Mouse (Mus musculus): ENCODE data around the gene Tfcp2. TPM values are rescaled to one million over a fixed set of nuclear protein-coding genes. Genes with fewer than 3 reads are reported as not detected.
"Not testable (repeated sequence)": the region's sequence is repeated elsewhere in the genome, so short reads cannot be mapped to it uniquely, and the experiment has no call there.

The Tfcp2 gene
- total RNA-seq, 2 experiments from 2014 or later, result 28.4 to 29.2 TPM

- intact Hi-C loops (cut with DNase I), result no loop called here
- no peak for DNase-seq (ENCODE audit: low spot score in 2 of 2)
Observed at GRCm38 (mm10) chr15:100569239-100569638, 17.4 kb upstream of the Tfcp2 start.

GRCm38 (mm10) chr15:100566531-100566930, 14.7 kb upstream of the Tfcp2 start:
- intact Hi-C loops (cut with DNase I), result no loop called here
- no peak for DNase-seq (ENCODE audit: low spot score in 2 of 2)

DNA sequence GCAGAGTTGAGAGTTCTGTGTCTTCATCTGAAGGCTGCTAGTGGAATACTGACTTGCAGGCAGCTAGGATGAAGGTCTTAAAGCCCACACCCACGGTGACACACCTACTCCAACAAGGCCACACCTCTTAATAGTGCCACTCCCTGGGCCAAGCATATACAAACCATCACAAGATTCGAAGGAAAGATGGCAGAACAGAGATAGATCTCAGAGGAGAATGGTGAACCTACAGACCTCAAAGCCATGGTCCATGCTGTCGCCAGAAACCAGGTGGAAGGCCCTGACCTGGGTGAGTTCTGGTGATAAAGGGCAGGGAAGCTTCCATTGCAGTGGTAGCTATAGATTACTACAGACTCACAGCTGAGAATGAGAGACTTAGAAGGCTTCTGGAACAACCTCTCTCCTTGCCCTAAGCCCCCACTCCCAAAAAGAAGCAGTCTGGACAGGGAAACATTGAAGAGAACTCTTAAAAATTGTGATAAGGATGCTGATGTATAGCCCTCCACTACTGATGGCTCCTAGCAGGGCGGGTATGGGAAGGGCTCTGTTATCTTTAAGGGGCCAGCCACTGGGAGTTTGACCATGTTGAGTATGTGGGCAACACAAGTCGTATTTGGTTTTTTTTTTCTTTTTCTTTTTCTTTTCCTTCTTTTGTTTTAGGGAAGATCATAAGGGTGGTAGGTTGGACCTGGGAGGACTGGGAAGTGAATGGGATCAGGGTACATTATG, 6.1 kb upstream of the Tfcp2 start:
- no peak for DNase-seq (ENCODE audit: low spot score in 2 of 2)
- intact Hi-C loops (cut with DNase I), result loop anchor here (10.0 kb wide), 1 partner anchor 127 kb away; the partner anchor contains the start of gene Cela1

GRCm38 (mm10) chr15:100556378-100556777, 4.6 kb upstream of the Tfcp2 start:
- intact Hi-C loops (cut with DNase I), result loop anchor here (10.0 kb wide), 1 partner anchor 128 kb away; the partner anchor contains the start of gene Cela1
- DNase-seq (ENCODE audit: low spot score in 2 of 2), result no peak

DNA sequence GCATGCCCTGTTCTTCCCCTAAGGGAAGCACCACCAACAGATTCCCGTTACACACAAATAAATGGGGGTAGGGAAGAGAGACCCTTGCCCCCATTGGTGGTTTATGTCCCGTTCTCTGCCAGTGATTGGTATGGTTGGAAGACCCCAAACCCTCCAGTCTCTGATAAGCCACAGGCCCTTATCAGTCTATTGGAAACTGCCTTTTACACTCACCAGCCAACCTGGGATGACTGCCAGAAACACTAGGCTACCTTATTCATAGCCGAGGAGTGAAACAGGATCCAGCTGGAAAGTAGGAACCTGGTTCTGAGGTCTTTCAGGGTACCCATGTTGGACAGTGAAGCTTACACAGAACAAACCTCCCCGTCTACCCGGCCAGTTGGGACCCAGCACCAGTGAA, 4.2 kb upstream of the Tfcp2 start:
- intact Hi-C loops (cut with DNase I), result loop anchor here (10.0 kb wide), 1 partner anchor 129 kb away; the partner anchor contains the start of gene Cela1
- no peak for DNase-seq (ENCODE audit: low spot score in 2 of 2)

DNA sequence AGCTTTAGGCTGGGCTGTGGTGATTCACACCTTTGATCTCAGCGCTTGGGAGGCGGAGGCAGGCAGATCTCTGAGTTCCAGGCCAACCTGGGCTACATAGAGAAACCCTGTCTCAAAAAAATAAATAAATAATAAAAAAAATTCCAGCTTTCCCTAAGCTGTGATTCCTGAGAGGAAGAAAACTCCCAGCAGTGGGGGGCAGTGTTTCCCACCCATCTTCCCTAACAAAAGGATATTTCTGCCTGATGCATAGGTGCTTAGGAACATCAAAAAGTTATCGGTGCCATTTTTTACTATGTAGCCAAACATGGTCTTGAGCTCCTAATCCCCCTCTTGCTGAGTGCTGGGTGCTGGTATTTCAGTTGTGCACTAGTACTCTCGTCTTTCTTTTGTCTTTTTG, 1.5 kb downstream of the Tfcp2 start:
- intact Hi-C loops (cut with DNase I), result loop anchor here (5.0 to 10.0 kb wide), 3 partner anchors 47 to 135 kb away; partner anchors contain the start of genes Cela1, Dazap2 and Pou6f1
- DNase-seq (ENCODE audit: low spot score in 2 of 2), result no peak

GRCm38 (mm10) chr15:100543651-100544030, 8.2 kb downstream of the Tfcp2 start:
- DNase-seq (ENCODE audit: low spot score in 2 of 2); intact Hi-C loops (cut with DNase I): not testable (repeated sequence)

GRCm38 (mm10) chr15:100542876-100543650, 8.7 kb downstream of the Tfcp2 start:
- DNase-seq (ENCODE audit: low spot score in 2 of 2); intact Hi-C loops (cut with DNase I): not testable (repeated sequence)

DNA sequence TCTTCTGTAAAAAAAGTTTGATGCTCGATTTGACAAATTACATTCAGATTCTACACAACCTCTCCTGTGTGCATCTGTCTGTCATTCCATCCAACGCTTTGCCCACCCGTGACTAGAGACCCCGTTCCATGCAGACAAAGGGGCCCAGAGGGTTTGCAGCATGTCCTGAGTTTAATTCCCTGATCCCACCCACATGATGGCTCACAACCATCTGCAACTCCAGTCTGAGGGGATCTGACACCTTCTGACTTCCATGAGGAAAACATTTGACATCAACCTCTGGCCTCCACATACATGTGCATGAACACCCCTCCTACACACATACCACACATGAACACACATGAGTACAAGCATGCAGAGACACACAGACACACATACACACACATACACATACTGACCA, 10.4 kb downstream of the Tfcp2 start:
- DNase-seq (ENCODE audit: low spot score in 2 of 2), result no peak
- intact Hi-C loops (cut with DNase I), result no loop called here

GRCm38 (mm10) chr15:100541001-100541400, 10.8 kb downstream of the Tfcp2 start:
- intact Hi-C loops (cut with DNase I); DNase-seq (ENCODE audit: low spot score in 2 of 2): not testable (repeated sequence)

DNA sequence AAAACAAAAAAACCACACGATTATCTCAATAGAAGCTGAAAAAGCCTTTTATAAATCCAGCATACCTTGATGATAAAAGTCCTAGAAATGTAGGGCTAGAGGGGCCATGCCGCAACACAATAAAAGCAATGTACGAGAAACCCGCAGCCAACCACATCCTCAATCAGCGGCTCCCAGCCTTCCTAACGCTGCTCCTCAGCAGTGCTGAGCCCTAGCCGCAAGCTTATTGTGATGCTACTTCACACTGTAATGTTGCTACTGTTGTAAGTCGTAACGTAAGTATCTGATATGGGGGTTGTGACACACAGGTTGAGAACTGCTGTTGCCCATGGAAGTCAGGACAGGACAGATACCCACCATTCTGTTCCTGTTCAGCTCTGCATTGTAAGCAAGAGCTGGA, 12.4 kb downstream of the Tfcp2 start:
- intact Hi-C loops (cut with DNase I), result no loop called here
- no peak for DNase-seq (ENCODE audit: low spot score in 2 of 2)

GRCm38 (mm10) chr15:100537913-100538312, 13.9 kb downstream of the Tfcp2 start:
- DNase-seq (ENCODE audit: low spot score in 2 of 2), result peak; percentile 22 to 46
- intact Hi-C loops (cut with DNase I), result no loop called here

DNA sequence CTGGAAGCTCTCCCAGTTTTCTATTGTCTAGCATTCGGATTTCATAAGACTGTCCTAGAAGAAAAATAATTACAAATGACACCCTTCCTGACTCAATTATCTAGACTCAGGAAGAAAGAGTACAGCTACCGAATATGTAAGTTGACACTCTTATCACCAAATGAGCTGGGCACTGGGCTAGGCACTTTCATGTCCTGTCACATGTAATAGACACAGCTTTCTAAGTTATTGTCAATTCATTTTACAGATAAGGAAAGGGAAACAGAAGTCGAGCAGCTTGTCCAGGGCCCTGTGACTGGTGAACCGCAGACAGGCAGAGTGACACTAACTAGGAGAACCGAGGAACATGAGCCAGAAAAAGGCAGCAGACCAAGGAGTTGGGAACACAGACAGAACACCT, 23.9 kb downstream of the Tfcp2 start:
- DNase-seq (ENCODE audit: low spot score in 2 of 2), result no peak
- intact Hi-C loops (cut with DNase I), result no loop called here

GRCm38 (mm10) chr15:100525405-100525804, 26.4 kb downstream of the Tfcp2 start:
- intact Hi-C loops (cut with DNase I), result no loop called here
- DNase-seq (ENCODE audit: low spot score in 2 of 2), result no peak

DNA sequence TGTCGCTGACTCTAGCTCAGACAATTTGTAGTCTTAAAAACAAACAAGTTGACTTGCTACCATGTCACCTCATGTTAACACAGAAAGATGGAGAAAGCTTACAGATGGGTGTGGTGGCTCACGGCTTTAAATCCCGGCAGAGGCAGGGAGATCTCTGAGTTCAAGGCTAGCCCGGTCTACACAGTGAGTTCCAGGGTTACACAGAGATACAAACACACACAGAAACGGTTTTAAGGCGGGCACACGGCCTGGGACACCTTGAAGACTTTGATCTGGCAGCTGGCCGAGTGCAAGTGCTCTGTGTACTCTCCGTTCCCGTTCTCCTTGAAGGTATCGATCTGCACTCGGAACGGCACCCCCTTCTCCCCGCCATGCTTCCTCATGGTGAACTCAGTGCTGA, 31.5 kb downstream of the Tfcp2 start:
- no peak for DNase-seq (ENCODE audit: low spot score in 2 of 2)
- intact Hi-C loops (cut with DNase I), result no loop called here

- intact Hi-C loops (cut with DNase I), result no loop called here
- no peak for DNase-seq (ENCODE audit: low spot score in 2 of 2)
Observed at GRCm38 (mm10) chr15:100515121-100515520, 36.7 kb downstream of the Tfcp2 start.

GRCm38 (mm10) chr15:100513387-100513786, 38.4 kb downstream of the Tfcp2 start:
- DNase-seq (ENCODE audit: low spot score in 2 of 2), result no peak
- intact Hi-C loops (cut with DNase I), result no loop called here

GRCm38 (mm10) chr15:100510072-100510471, 41.7 kb downstream of the Tfcp2 start:
- intact Hi-C loops (cut with DNase I), result no loop called here
- no peak for DNase-seq (ENCODE audit: low spot score in 2 of 2)

- intact Hi-C loops (cut with DNase I), result no loop called here
- DNase-seq (ENCODE audit: low spot score in 2 of 2), result no peak
Observed at GRCm38 (mm10) chr15:100508454-100509167, 43.2 kb downstream of the Tfcp2 start.

DNA sequence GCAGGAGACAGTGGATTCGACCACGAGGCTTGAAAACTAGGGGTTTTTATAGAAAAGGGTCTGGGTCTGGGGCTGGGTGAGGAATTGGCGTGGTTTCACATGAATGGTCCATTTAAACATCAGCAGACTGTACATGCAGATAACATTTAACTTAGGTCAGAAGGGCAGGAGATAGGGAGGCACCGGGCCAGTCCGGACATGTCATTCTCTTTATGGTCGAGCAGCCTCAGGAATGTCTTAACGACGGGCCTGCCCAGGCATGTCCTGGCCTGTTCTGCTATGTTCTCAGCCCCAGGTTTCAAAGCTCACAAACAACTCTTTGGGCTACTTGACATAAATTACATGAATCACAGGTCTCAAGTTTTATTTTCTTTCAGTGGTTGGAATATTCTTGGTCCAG, 52.3 kb downstream of the Tfcp2 start:
- intact Hi-C loops (cut with DNase I); DNase-seq (ENCODE audit: low spot score in 2 of 2): not testable (repeated sequence)
